Comparison of ENCODE assay signal across 23 mouse cellular contexts in the genomic region with DNA sequence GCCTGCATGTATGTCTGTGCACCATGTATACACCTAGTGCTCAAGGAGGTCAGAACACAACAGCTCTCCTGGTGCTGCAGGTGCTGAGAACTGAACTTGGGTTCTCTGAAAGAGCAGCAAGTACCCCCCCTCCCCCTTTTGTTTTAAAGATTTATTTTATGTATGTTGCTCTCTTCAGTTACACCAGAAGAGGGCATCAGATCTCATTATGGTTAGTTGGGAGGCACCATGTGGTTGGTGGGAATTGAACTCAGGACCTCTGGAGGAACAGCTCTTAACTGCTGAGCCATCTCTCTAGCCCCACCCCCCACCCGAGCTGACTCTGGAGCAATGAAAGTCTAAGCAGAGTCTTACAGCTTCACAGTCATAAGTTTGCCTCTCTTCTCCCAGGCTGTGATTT. TPM values are rescaled to one million over a fixed set of nuclear protein-coding genes. Genes with fewer than 3 reads are reported as not detected.
DNase-seq lines count a peak whose midpoint lies in the region; ATAC-seq and TF ChIP-seq lines count a peak whose summit lies in the region.
"Had no signal": no experiment of that assay in that cellular context is flagged by ENCODE, and none has a peak within 500 bp of the region (broad histone marks: within the 10 kb centered on the region; RNA-seq: fewer than 3 reads in every experiment).

No protein-coding gene starts in this region.

- H3K4me3 ChIP-seq in gastrocnemius, adult 2 months: no peak overlapping the region
- no peak overlapping the region for H3K4me3 ChIP-seq in liver, postnatal 0 days (ENCODE audit: low read depth, low read length)
- H3K4me3 ChIP-seq: embryonic facial prominence, embryonic 12.5 days; heart, embryonic 15.5 days; kidney, embryonic 15.5 days; limb, embryonic 13.5 days; midbrain, embryonic 12.5 days; myocyte had no signal

- H3K9me3 ChIP-seq in liver, postnatal 0 days (ENCODE audit: low read length): no peaks in the 10 kb centered on the region
- H3K9me3 ChIP-seq: embryonic facial prominence, embryonic 12.5 days; heart, embryonic 15.5 days; kidney, embryonic 15.5 days; limb, embryonic 13.5 days; midbrain, embryonic 12.5 days had no signal

- TF ChIP-seq EP300 in liver, postnatal 0 days (IDR thresholded peaks at IDR 0.05; ENCODE audit: low read depth): no peak

- no peak for DNase-seq in gastrocnemius, adult 2 months
- DNase-seq in gastrocnemius, adult 18-20 months (ENCODE audit: low spot score): no peak
- no peak for DNase-seq in liver, postnatal 0 days
- DNase-seq in liver (no peak), R1 (ENCODE audit: low read depth, low spot score) (peak; percentile 62)
- DNase-seq in adrenal gland, postnatal 14 days: no peak
- DNase-seq: adrenal gland, postnatal 36 days; B cell, adult 2 months; cerebellum, adult 9-10 months; lung, adult 2 months had no signal

- H3K9ac ChIP-seq in liver, postnatal 0 days (replicated peaks): no peak overlapping the region
- H3K9ac ChIP-seq: embryonic facial prominence, embryonic 12.5 days; heart, embryonic 15.5 days; kidney, embryonic 15.5 days; limb, embryonic 13.5 days; midbrain, embryonic 12.5 days had no signal

- intact Hi-C loops in gastrocnemius, adult 2 months (cut with DNase I): no loop called here

- 0 out of 2 replicates have a peak, but pooled peaks have one; percentile 9 for TF ChIP-seq CTCF in gastrocnemius, adult 2 months (IDR thresholded peaks at IDR 0.05)
- TF ChIP-seq CTCF in liver, postnatal 0 days (IDR thresholded peaks at IDR 0.05; ENCODE audit: low read depth): 0 out of 2 replicates have a peak, but pooled peaks have one; percentile 9

- no peak overlapping the region for H3K4me2 ChIP-seq in liver, postnatal 0 days (ENCODE audit: low read depth, low read length)
- H3K4me2 ChIP-seq: embryonic facial prominence, embryonic 12.5 days; heart, embryonic 15.5 days; kidney, embryonic 15.5 days; limb, embryonic 13.5 days; midbrain, embryonic 12.5 days had no signal

- no peaks in the 10 kb centered on the region for H3K27me3 ChIP-seq in liver, postnatal 0 days (ENCODE audit: insufficient read depth, low read length)
- H3K27me3 ChIP-seq: embryonic facial prominence, embryonic 12.5 days; heart, embryonic 15.5 days; kidney, embryonic 15.5 days; limb, embryonic 13.5 days; midbrain, embryonic 12.5 days had no signal

- H3K4me1 ChIP-seq in liver, postnatal 0 days (ENCODE audit: insufficient read depth): no peaks in the 10 kb centered on the region
- H3K4me1 ChIP-seq: embryonic facial prominence, embryonic 12.5 days; kidney, embryonic 15.5 days; limb, embryonic 13.5 days; midbrain, embryonic 12.5 days had no signal

- 39% methylated on average over 1 of the region's 1 CpGs for WGBS in liver, postnatal 0 days (ENCODE audit: insufficient replicate concordance)

- no peak overlapping the region for H3K27ac ChIP-seq in gastrocnemius, adult 2 months
- H3K27ac ChIP-seq in liver, postnatal 0 days (ENCODE audit: low read depth): no peak overlapping the region
- H3K27ac ChIP-seq: embryonic facial prominence, embryonic 12.5 days; heart, embryonic 15.5 days; kidney, embryonic 15.5 days; limb, embryonic 13.5 days; macrophage; midbrain, embryonic 12.5 days had no signal

- no peaks in the 10 kb centered on the region for H3K36me3 ChIP-seq in liver, postnatal 0 days (replicated peaks; ENCODE audit: insufficient read depth, low read length)

- no peak for ATAC-seq in liver, postnatal 0 days
- no peak for ATAC-seq in erythroid progenitor cell, adult 5-6 weeks (replicated peaks; ENCODE audit: low FRiP score, poor library complexity, severe bottlenecking)
- no peak for ATAC-seq in megakaryocyte, adult 5-6 weeks (ENCODE audit: poor library complexity, severe bottlenecking)
- ATAC-seq: activated CD4-positive, CD25-positive, alpha-beta regulatory T cell, adult 4 months; forebrain, embryonic 16.5 days; inflammation-experienced regulatory T-cells, adult 6 months had no signal

RNA-seq across cellular contexts. Expression of gene Efcab9, which starts 21.0 kb away (rescaled TPM):
- 1 to 10 TPM; 1.0 to 2.0 TPM for total RNA-seq in gastrocnemius, adult 2 months (2021)
- 1 to 10 TPM; 1.8 to 2.6 TPM for total RNA-seq in gastrocnemius, adult 18-20 months (2021)
- 0.17 and 0.21 TPM in 2 replicates for polyA plus RNA-seq in liver, postnatal 0 days (2015; fragmentation: Nextera tagmentation; extraction: Ambion mirVana)
- total RNA-seq in adrenal gland, postnatal 14 days (2021): 1.7 TPM in 1 of 2 replicates, not detected in the other
- not detected in 2 replicates for total RNA-seq in erythroid progenitor cell, adult 5-6 weeks (2015; ENCODE audit: low replicate concordance)
- not detected in 2 replicates for total RNA-seq in erythroid progenitor cell, adult 5-6 weeks (2017; ENCODE audit: low replicate concordance)
- total RNA-seq in megakaryocyte, adult 5-6 weeks (2015): 0.20 and 2.2 TPM in 2 replicates
- 1.6 and 2.0 TPM in 2 replicates for total RNA-seq in megakaryocyte, adult 5-6 weeks (2017)
- total RNA-seq: granulocyte monocyte progenitor cell, adult 5-6 weeks had no signal
- polyA plus RNA-seq: forebrain, embryonic 16.5 days; lung, adult 2 months; macrophage had no signal

RNA-seq across cellular contexts. Expression of gene Stk10, which starts 22.2 kb away (rescaled TPM):
- 1 to 10 TPM; 1.9 to 3.8 TPM for total RNA-seq in gastrocnemius, adult 2 months (2021)
- 1 to 10 TPM; 2.2 to 4.4 TPM for total RNA-seq in gastrocnemius, adult 18-20 months (2021)
- 2.2 and 2.3 TPM in 2 replicates for polyA plus RNA-seq in liver, postnatal 0 days (2015; fragmentation: Nextera tagmentation; extraction: Ambion mirVana)
- total RNA-seq in adrenal gland, postnatal 14 days (2021): 14.5 and 23.9 TPM in 2 replicates
- 14.3 and 15.1 TPM in 2 replicates for total RNA-seq in erythroid progenitor cell, adult 5-6 weeks (2015; ENCODE audit: low replicate concordance)
- 8.3 and 10.0 TPM in 2 replicates for total RNA-seq in erythroid progenitor cell, adult 5-6 weeks (2017; ENCODE audit: low replicate concordance)
- 88.8 and 98.5 TPM in 2 replicates for total RNA-seq in megakaryocyte, adult 5-6 weeks (2015)
- 115 and 125 TPM in 2 replicates for total RNA-seq in megakaryocyte, adult 5-6 weeks (2017)

RNA-seq across cellular contexts. Expression of gene Ubtd2, which starts 55.8 kb away (rescaled TPM):
- 10 to 100 TPM in 1 of 2 experiments, 1 to 10 TPM in 1; 9.3 to 12.1 TPM for total RNA-seq in gastrocnemius, adult 2 months (2021)
- total RNA-seq in gastrocnemius, adult 18-20 months (2021): 1 to 10 TPM; 7.2 to 7.7 TPM
- 3.1 and 3.2 TPM in 2 replicates for polyA plus RNA-seq in liver, postnatal 0 days (2015; fragmentation: Nextera tagmentation; extraction: Ambion mirVana)
- 17.3 and 17.4 TPM in 2 replicates for total RNA-seq in adrenal gland, postnatal 14 days (2021)
- total RNA-seq in erythroid progenitor cell, adult 5-6 weeks (2015; ENCODE audit: low replicate concordance): not detected in 2 replicates
- 0.26 TPM in 1 of 2 replicates, not detected in the other for total RNA-seq in erythroid progenitor cell, adult 5-6 weeks (2017; ENCODE audit: low replicate concordance)
- 2.3 and 3.4 TPM in 2 replicates for total RNA-seq in megakaryocyte, adult 5-6 weeks (2015)
- total RNA-seq in megakaryocyte, adult 5-6 weeks (2017): 0.24 and 1.8 TPM in 2 replicates
